Mouse (Mus musculus): Measurements from ENCODE around the gene Ly6g5c.

GRCm38 (mm10) chr17:35134801-35135590 lies 26.9 kb downstream of the Ly6g5c start, which contains the start of gene Bag6:
- TF ChIP-seq EP300 (IDR thresholded peaks at IDR 0.05; ENCODE audit: low read depth) (peak; percentile 84), CTCF (IDR thresholded peaks at IDR 0.05; ENCODE audit: low read depth) (no peak; the same call in 1 of the 2 replicates)
